Mouse (Mus musculus) heart, embryonic 11.5 days (tissue): ENCODE measurements at regions not wholly inside any gene's neighbourhood (a gene's known extent, or its start where the extent isn't known, plus 50 kb on each side); places are given as distances from the start of the nearest gene placed in this dataset.

Source experiments
- ATAC-seq: fragments of 200-750 bp; cut with Nextera tagmentation; replicated peaks from 2 replicates; pipeline ENCODE4 v1.8.0; 2017; ENCODE audit warnings: moderate library complexity; ENCODE audit not compliant: insufficient number of reproducible peaks, low FRiP score, low TSS enrichment
- H3K27ac ChIP-seq: fragments of 300-500 bp; sonication (generic); 2 replicates; pipeline ENCODE4 v1.5.1; 2014; ENCODE audit warnings: mild to moderate bottlenecking, low read depth, low read length
- H3K27me3 ChIP-seq: fragments of 300-500 bp; sonication (generic); 2 replicates; pipeline ENCODE4 v1.6.1; 2014; ENCODE audit warnings: mild to moderate bottlenecking, low read length, mixed read lengths; ENCODE audit not compliant: control insufficient read depth, insufficient read depth
- H3K36me3 ChIP-seq: fragments of 300-500 bp; sonication (generic); 2 replicates; pipeline ENCODE4 v1.6.1; 2014; ENCODE audit warnings: mild to moderate bottlenecking, low read length, moderate library complexity, mixed read lengths; ENCODE audit not compliant: control insufficient read depth, insufficient read depth
- H3K4me1 ChIP-seq: fragments of 300-500 bp; sonication (generic); 2 replicates; pipeline ENCODE4 v1.6.1; 2014; ENCODE audit warnings: low read length; ENCODE audit not compliant: control insufficient read depth, insufficient read depth
- H3K4me2 ChIP-seq: fragments of 300-500 bp; sonication (generic); 2 replicates; pipeline ENCODE4 v1.6.1; 2014; ENCODE audit warnings: mild to moderate bottlenecking, moderate library complexity
- H3K4me3 ChIP-seq: fragments of 300-500 bp; sonication (generic); 2 replicates; pipeline ENCODE4 v1.5.1; 2014; ENCODE audit warnings: low read depth, low read length
- H3K9ac ChIP-seq: fragments of 300-500 bp; sonication (generic); 2 replicates; pipeline ENCODE4 v1.6.1; 2014; ENCODE audit warnings: mild to moderate bottlenecking, low read depth, low read length, moderate library complexity
- H3K9me3 ChIP-seq: fragments of 300-500 bp; sonication (generic); replicated peaks from 2 replicates; pipeline ENCODE4 v1.6.1; 2016; ENCODE audit warnings: low read length; ENCODE audit not compliant: control insufficient read depth
- WGBS: fragments of 180-500 bp; shearing (Covaris S2); extraction: QIAGEN DNeasy Blood & Tissue Kit; methylation state at CpG from one replicate; pipeline ENCODE4 v1.1.7; 2014; ENCODE audit not compliant: insufficient replicate concordance; 5-methylcytosine and 5-hydroxymethylcytosine counted together

DNA sequence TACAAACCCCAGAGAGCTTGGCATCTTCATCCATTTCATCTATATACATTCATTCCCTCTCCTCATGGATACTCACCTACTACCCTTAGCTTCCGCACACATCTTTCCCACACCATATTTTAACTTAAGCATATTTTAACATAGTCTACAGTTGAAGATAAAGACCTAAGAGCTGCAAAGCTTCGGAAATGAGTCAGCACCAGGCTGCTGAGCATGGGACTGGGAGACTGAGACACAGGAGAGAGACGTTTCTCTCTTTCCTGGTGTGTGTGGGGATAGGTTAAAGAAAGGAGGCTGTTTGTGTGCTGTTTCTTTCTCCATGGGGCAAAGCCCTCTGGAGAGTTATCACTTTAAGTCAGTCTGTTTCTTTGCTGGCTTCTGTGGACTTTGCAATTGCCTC, 264.3 kb downstream of the Sorl1 start:
- no peak overlapping the region for H3K9ac ChIP-seq
- no peaks in the 10 kb centered on the region for H3K27me3 ChIP-seq
- peak overlapping the region; percentile 80 for H3K27ac ChIP-seq
- no peak overlapping the region for H3K4me3 ChIP-seq
- 62% methylated on average over 3 of the region's 3 CpGs for WGBS
- ATAC-seq = no peak
- no peaks in the 10 kb centered on the region for H3K36me3 ChIP-seq
- peaks cover 24% of the 10 kb centered on the region for H3K4me1 ChIP-seq
- H3K4me2 ChIP-seq = no peak overlapping the region
- H3K9me3 ChIP-seq = no peaks in the 10 kb centered on the region

DNA sequence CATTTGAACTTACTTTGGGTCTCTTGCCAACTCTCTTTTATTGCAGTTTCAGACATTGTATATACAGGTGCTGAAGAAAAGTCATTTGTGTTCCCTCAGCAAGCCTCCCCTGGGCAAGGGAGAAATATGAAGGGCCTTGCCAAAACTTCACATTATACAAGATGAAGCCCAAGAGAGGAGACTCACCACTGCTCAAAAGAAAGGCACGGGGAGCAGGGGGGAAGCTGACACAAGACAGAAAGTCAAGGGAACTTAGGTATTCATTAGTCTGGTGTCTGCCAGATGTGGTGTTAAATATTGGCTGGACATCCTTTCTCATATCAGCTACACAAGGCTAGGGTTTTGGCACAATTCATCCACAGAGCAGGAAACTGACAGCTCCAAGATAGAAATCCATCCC, 272.0 kb downstream of the Sorl1 start:
- Histone ChIP-seq H3K4me2 (no peak overlapping the region), H3K27ac (no peak overlapping the region), H3K9me3 (no peaks in the 10 kb centered on the region), H3K27me3 (no peaks in the 10 kb centered on the region), H3K9ac (no peak overlapping the region), H3K4me3 (no peak overlapping the region), H3K36me3 (no peaks in the 10 kb centered on the region), H3K4me1 (no peaks in the 10 kb centered on the region)
- no peak for ATAC-seq
- 65% methylated on average over 1 of the region's 1 CpGs for WGBS

DNA sequence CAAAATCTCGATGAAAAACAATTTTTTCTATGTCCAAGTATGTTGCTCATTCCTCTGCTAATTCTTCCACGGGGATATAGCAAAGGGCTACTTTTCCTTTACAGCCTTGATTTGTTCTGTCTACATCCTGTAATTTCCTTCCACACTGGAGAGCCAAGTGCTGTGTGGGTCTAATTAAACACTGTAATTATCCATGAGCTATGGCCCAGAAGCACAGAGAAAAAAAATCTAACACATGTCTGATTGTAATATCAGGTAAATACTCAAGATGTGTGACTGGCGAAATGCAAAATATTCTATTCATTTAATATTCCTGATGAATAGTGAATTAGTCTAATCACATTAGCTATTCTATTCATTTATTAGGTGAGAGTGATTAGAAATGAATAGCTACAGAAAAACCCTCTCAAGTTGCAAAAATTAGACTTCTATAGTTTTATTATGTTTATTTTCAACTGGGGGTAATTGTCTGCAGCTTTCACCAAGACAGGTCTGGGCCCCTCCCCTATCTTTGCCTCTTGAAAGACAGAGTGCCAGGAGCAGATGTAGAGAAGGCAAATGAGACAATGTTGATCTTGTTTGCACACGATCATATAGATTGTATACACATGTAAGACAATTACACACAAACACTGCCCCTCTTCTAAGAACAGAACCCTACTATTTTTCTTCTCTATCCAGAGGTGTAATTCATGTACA, 274.3 kb downstream of the Sorl1 start:
- no peak for ATAC-seq
- Histone ChIP-seq H3K4me2 (no peak overlapping the region), H3K4me1 (no peaks in the 10 kb centered on the region), H3K36me3 (no peaks in the 10 kb centered on the region), H3K9me3 (no peaks in the 10 kb centered on the region), H3K4me3 (no peak overlapping the region), H3K27ac (no peak overlapping the region), H3K27me3 (no peaks in the 10 kb centered on the region), H3K9ac (no peak overlapping the region)
- WGBS = 73% methylated on average over 4 of the region's 4 CpGs

DNA sequence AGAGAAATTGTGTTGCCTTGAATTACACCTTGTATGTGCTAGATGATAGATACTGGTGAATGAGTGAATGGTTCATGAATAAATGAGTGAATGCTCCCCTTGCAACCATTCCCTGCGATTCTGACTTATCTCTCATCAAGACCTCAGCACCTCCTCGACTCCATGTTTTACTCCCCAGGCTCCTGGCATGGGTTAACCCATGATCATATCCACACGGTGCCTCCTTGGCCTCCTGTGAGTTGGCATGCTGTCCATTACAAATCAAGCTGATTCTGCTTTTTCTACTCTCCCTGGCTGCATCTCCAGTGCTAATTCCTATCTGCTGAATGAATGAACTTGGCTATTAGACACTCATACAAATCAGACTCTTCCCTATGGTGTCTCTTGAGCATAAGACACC, 279.5 kb downstream of the Sorl1 start:
- no peak for ATAC-seq
- Histone ChIP-seq H3K9ac (no peak overlapping the region), H3K27ac (no peak overlapping the region), H3K4me2 (no peak overlapping the region), H3K27me3 (no peaks in the 10 kb centered on the region), H3K4me1 (no peaks in the 10 kb centered on the region), H3K36me3 (no peaks in the 10 kb centered on the region), H3K4me3 (no peak overlapping the region), H3K9me3 (no peaks in the 10 kb centered on the region)
- WGBS = 78% methylated on average over 3 of the region's 3 CpGs

DNA sequence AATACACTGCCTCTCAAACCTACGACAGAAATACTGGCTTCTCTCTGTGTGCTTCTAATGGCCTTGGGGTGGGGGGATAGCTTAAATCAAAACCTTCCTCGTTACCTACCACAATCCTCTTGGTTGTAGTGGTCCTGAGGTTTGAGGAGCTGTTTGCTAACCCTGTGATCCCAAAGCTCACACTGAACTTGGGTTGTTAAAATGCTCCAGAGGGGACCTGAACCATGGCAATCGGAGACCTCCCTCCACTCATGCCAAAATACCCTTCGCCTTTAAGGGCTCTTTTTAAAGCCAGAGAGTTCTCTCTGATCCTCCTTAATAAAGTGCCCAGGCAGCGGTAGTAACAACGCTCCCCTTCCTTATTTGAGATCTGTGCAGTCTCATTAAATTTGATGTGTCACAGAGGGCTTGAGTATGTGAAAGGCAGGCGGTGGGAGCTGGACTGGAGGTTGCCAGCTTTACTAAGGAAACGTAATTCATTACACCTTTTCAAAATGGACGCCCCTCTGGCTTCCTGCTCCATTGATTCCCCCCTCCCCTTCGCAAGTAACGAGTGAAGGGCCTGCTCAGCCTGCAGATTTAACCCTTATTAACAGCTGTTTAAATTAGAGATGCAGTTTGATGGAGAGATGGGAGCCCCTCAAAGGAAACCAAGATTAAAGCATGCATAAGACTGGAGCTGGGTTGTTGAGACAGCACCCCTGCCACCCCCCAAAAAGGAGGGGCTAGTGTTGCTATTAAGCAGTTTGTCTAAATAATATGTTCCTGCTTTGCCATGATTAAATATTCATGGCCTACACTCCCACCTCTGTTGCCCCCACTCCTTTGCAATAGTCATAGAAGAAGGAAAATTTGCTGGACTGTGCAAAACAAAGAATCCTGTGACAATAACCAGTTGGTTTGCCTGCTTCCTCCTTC, 289.4 kb downstream of the Sorl1 start:
- Histone ChIP-seq H3K36me3 (no peaks in the 10 kb centered on the region), H3K4me1 (no peaks in the 10 kb centered on the region), H3K4me3 (no peak overlapping the region), H3K27me3 (no peaks in the 10 kb centered on the region), H3K27ac (no peak overlapping the region), H3K9ac (no peak overlapping the region), H3K4me2 (no peak overlapping the region), H3K9me3 (peaks cover 3% of the 10 kb centered on the region; the same call in 1 of the 2 replicates)
- no peak for ATAC-seq
- 67% methylated on average over 11 of the region's 11 CpGs for WGBS

DNA sequence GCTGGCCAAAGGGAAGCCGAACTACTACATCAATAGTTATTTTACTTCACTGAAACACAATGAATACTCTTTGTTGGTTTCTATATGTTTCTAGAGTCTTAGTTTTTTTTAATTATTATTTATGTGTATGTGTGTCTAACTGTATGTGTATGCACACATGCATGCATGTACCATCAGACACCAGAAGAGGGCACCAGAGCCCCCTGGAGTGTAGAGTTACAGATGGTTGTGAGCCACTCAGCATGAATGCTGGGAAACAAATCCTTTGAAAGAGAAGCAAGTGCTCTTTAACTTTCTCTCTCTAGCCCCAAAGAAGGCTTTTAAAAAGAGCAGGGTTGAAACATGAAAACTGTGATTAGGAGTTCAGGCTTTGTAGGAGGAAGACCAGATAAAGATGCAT, 290.7 kb downstream of the Sorl1 start:
- no peak for ATAC-seq
- Histone ChIP-seq H3K27ac (no peak overlapping the region), H3K27me3 (no peaks in the 10 kb centered on the region), H3K9me3 (peaks cover 3% of the 10 kb centered on the region; the same call in 1 of the 2 replicates), H3K4me2 (no peak overlapping the region), H3K36me3 (no peaks in the 10 kb centered on the region), H3K4me3 (no peak overlapping the region), H3K4me1 (no peaks in the 10 kb centered on the region), H3K9ac (no peak overlapping the region)
- WGBS = 79% methylated on average over 1 of the region's 1 CpGs

DNA sequence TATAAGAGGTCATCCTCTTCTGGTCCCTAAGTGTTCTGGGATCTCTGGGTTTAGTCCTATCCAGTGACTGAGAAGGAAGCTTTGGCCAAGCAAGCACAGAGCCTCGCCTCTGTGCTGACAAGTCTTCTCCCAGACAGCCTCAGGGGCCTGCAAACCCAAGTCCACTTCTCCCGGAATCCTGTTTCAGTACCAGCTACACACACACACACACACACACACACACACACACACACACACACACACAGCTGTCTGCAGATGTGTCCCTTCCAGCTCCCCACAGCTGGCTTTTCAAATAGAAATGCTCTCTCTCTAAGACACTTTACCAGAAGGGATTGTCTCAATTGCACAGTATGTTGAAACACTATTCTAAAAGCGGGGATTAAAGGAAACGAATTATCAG, 296.7 kb downstream of the Sorl1 start:
- H3K4me2 ChIP-seq = no peak overlapping the region
- no peaks in the 10 kb centered on the region for H3K9me3 ChIP-seq
- no peak overlapping the region for H3K27ac ChIP-seq
- no peaks in the 10 kb centered on the region for H3K4me1 ChIP-seq
- H3K36me3 ChIP-seq = no peaks in the 10 kb centered on the region
- H3K27me3 ChIP-seq = no peaks in the 10 kb centered on the region
- no peak for ATAC-seq
- no peak overlapping the region for H3K9ac ChIP-seq
- no peak overlapping the region for H3K4me3 ChIP-seq
- WGBS = 55% methylated on average over 4 of the region's 4 CpGs

DNA sequence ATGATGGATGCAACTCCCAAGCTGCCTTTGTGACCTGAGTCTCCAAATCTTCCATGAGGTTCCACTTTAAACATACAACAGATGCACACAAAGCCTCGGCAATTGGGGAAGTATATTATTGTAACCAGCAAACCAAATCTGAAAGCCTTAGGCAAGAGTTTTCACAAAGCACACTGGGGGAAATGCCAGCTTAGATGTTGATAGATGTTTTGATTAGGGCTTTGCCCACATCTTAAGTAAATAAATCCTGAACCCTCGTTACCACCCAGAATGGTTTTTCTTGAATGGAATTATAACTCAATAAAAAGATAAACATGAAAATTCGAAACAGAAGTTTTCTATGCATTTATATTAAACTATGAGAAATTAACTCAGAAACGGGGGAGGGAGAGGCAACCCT, 302.7 kb downstream of the Sorl1 start:
- WGBS = 55% methylated on average over 4 of the region's 4 CpGs
- Histone ChIP-seq H3K4me2 (no peak overlapping the region), H3K9me3 (no peaks in the 10 kb centered on the region), H3K27me3 (no peaks in the 10 kb centered on the region), H3K36me3 (no peaks in the 10 kb centered on the region), H3K9ac (no peak overlapping the region), H3K4me3 (no peak overlapping the region), H3K4me1 (no peaks in the 10 kb centered on the region), H3K27ac (no peak overlapping the region)
- no peak for ATAC-seq
